Comparison of ENCODE assay signal across 7 mouse cellular contexts in the genomic region with DNA sequence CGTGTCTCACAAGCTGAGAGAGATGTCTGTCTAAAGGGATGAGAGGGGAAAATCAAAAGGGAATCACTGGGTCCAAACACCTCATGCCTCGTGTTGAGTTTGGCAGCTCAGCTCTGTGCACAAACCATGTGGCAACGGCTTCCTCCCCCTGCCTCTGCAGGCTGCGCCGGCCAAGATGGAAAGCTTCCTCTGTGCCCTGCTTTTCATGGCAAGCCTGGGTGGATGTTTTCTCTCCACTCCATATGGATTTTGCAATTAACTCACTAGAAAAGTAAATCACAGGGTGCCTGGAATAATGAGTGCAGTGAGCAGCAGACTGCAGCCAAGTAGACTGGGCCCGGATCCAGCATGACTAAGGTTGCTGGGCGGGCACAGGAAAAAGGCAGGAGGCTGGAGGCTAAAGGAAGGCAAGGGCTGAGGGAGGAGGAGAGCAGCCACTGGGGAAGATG.
A peak's percentile ranks its signal among the peaks of the same experiment; 100 is the strongest.
DNase-seq lines count a peak whose midpoint lies in the region; ATAC-seq lines count a peak whose summit lies in the region.

No protein-coding gene starts in this region.

- no peaks in the 10 kb centered on the region for H3K27me3 ChIP-seq in embryonic facial prominence, embryonic 12.5 days

- peaks cover 15% of the 10 kb centered on the region; the same call in 1 of the 2 replicates for H3K4me1 ChIP-seq in embryonic facial prominence, embryonic 12.5 days

- no peak overlapping the region for H3K9ac ChIP-seq in embryonic facial prominence, embryonic 12.5 days

- no peak overlapping the region for H3K4me3 ChIP-seq in embryonic facial prominence, embryonic 12.5 days

- 72% methylated on average over 7 of the region's 7 CpGs for WGBS in embryonic facial prominence, embryonic 12.5 days

- H3K4me2 ChIP-seq in embryonic facial prominence, embryonic 12.5 days (replicated peaks), result no peak overlapping the region

- DNase-seq in adrenal gland, postnatal 4 days (ENCODE audit: low spot score in 2 of 2), result peak; percentile 25 to 65
- DNase-seq in gonadal fat pad, adult 2 months (ENCODE audit: low read depth), result peak; percentile 93
- DNase-seq in kidney, adult 8-10 months, result peak; percentile 75 to 79
- DNase-seq in left cerebral cortex, postnatal 36 days (ENCODE audit: low spot score in 2 of 2), result peak; percentile 82 to 88
- DNase-seq in ovary, postnatal 10 days (ENCODE audit: low spot score), result peak; percentile 51

- peak; percentile 78 for ATAC-seq in embryonic facial prominence, embryonic 12.5 days (ENCODE audit: insufficient number of reproducible peaks, insufficient read depth, low FRiP score, low TSS enrichment)
- no peak for ATAC-seq in CD4-positive, CD25-positive, alpha-beta regulatory T cell, adult 4 months

- intact Hi-C loops in left cerebral cortex, postnatal 36 days (cut with DNase I), result loop anchor here (5.0 kb wide), 2 partner anchors 72 to 363 kb away; no protein-coding TSS in a partner anchor

- H3K36me3 ChIP-seq in embryonic facial prominence, embryonic 12.5 days, result no peaks in the 10 kb centered on the region

- H3K9me3 ChIP-seq in embryonic facial prominence, embryonic 12.5 days, result no peaks in the 10 kb centered on the region

- H3K27ac ChIP-seq in embryonic facial prominence, embryonic 12.5 days, result 0 out of 2 replicates have a peak overlapping the region, but pooled peaks have one; percentile 32
